Mouse (Mus musculus) spleen, adult 18-20 months (tissue): ENCODE data around the gene Eif5.
"Not testable (repeated sequence)": the region's sequence is repeated elsewhere in the genome, so short reads cannot be mapped to it uniquely, and the experiment has no call there.

Experiments used
- DNase-seq, 2 experiments: peaks; one replicate each; pipeline ENCODE4 v3.0.0; 2022; ENCODE audit warnings: mixed read lengths in 2 of 2

Eif5 gene

GRCm38 (mm10) chr12:111537796-111538291 lies at the start of gene Eif5:
Eif5 (plus strand) TSS chr12:111538016.
- DNase-seq, result peak; percentile 98 to 99

- DNase-seq, result no peak
Observed at GRCm38 (mm10) chr12:111489261-111489865, 48.5 kb upstream of the Eif5 start.

- no peak for DNase-seq
Observed at GRCm38 (mm10) chr12:111494931-111495330, 42.9 kb upstream of the Eif5 start.

GRCm38 (mm10) chr12:111497076-111497475 lies 40.7 kb upstream of the Eif5 start:
- DNase-seq, result no peak

- no peak for DNase-seq
Observed at GRCm38 (mm10) chr12:111499617-111500016, 38.2 kb upstream of the Eif5 start.

GRCm38 (mm10) chr12:111500725-111501124 lies 37.1 kb upstream of the Eif5 start:
- no peak for DNase-seq

GRCm38 (mm10) chr12:111503063-111503567 lies 34.7 kb upstream of the Eif5 start:
- no peak for DNase-seq

GRCm38 (mm10) chr12:111503571-111503970 lies 34.2 kb upstream of the Eif5 start:
- DNase-seq, result no peak

GRCm38 (mm10) chr12:111504904-111505303 lies 32.9 kb upstream of the Eif5 start:
- DNase-seq, result peak; percentile 50 to 70

GRCm38 (mm10) chr12:111507001-111507400 lies 30.8 kb upstream of the Eif5 start:
- DNase-seq, result no peak

- no peak for DNase-seq
Observed at GRCm38 (mm10) chr12:111507962-111508361, 29.9 kb upstream of the Eif5 start.

- not testable (repeated sequence) for DNase-seq
Observed at GRCm38 (mm10) chr12:111508438-111508837, 29.4 kb upstream of the Eif5 start.

GRCm38 (mm10) chr12:111512572-111513063 lies 25.2 kb upstream of the Eif5 start:
- DNase-seq, result no peak

GRCm38 (mm10) chr12:111513673-111514072 lies 24.1 kb upstream of the Eif5 start:
- no peak for DNase-seq

- DNase-seq, result no peak
Observed at GRCm38 (mm10) chr12:111514231-111514792, 23.5 kb upstream of the Eif5 start.

- DNase-seq, result no peak
Observed at GRCm38 (mm10) chr12:111514874-111515649, 22.8 kb upstream of the Eif5 start.

GRCm38 (mm10) chr12:111515920-111516319 lies 21.9 kb upstream of the Eif5 start:
- DNase-seq, result no peak

GRCm38 (mm10) chr12:111516826-111517225 lies 21.0 kb upstream of the Eif5 start:
- no peak for DNase-seq

- no peak for DNase-seq
Observed at GRCm38 (mm10) chr12:111517901-111518300, 19.9 kb upstream of the Eif5 start.

- DNase-seq, result no peak
Observed at GRCm38 (mm10) chr12:111518391-111518790, 19.4 kb upstream of the Eif5 start.

GRCm38 (mm10) chr12:111519821-111520220 lies 18.0 kb upstream of the Eif5 start:
- no peak for DNase-seq

- no peak for DNase-seq
Observed at GRCm38 (mm10) chr12:111520994-111521393, 16.8 kb upstream of the Eif5 start.

- DNase-seq, result no peak
Observed at GRCm38 (mm10) chr12:111524469-111524868, 13.3 kb upstream of the Eif5 start.
